Mouse (Mus musculus) midbrain, embryonic 15.5 days (tissue): ENCODE results near the gene Inpp5e. TPM values are rescaled to one million over a fixed set of nuclear protein-coding genes. Genes with fewer than 3 reads are reported as not detected.

Source experiments
- ATAC-seq: fragments of 200-750 bp; cut with Nextera tagmentation; replicated peaks from 2 replicates; pipeline ENCODE4 v1.8.0; 2017; ENCODE audit warnings: moderate TSS enrichment
- H3K27ac ChIP-seq: fragments of 300-500 bp; sonication (generic); 2 replicates; pipeline ENCODE4 v1.5.1; 2015; ENCODE audit warnings: mild to moderate bottlenecking, inconsistent platforms
- H3K27me3 ChIP-seq: fragments of 300-500 bp; sonication (generic); replicated peaks from 2 replicates; pipeline ENCODE4 v1.6.1; 2015; ENCODE audit warnings: inconsistent platforms
- H3K36me3 ChIP-seq: fragments of 300-500 bp; sonication (generic); replicated peaks from 2 replicates; pipeline ENCODE4 v1.6.1; 2015; ENCODE audit warnings: inconsistent platforms
- H3K4me1 ChIP-seq: fragments of 300-500 bp; sonication (generic); 2 replicates; pipeline ENCODE4 v1.6.1; 2015; ENCODE audit warnings: inconsistent platforms
- H3K4me2 ChIP-seq: fragments of 300-500 bp; sonication (generic); 2 replicates; pipeline ENCODE4 v1.6.1; 2015; ENCODE audit warnings: inconsistent platforms, mild to moderate bottlenecking, moderate library complexity
- H3K4me3 ChIP-seq: fragments of 300-500 bp; sonication (generic); 2 replicates; pipeline ENCODE4 v1.5.1; 2015; ENCODE audit warnings: mild to moderate bottlenecking, inconsistent platforms
- H3K9ac ChIP-seq: fragments of 300-500 bp; sonication (generic); 2 replicates; pipeline ENCODE4 v1.6.1; 2015; ENCODE audit warnings: mild to moderate bottlenecking, inconsistent platforms
- H3K9me3 ChIP-seq: fragments of 300-500 bp; sonication (generic); 2 replicates; pipeline ENCODE4 v1.6.1; 2016; ENCODE audit warnings: inconsistent platforms
- WGBS: fragments of 180-500 bp; shearing (Covaris S2); methylation state at CpG from one replicate; pipeline ENCODE4 v1.1.7; 2015; ENCODE audit warnings: mixed read lengths; 5-methylcytosine and 5-hydroxymethylcytosine counted together
- polyA plus RNA-seq: library from polyadenylated mRNA; unstranded; fragments of >200 nt; fragmentation: Nextera tagmentation; extraction: Ambion mirVana; gene quantifications from 2 replicates; pipeline ENCODE4 v1.2.1, GENCODE M21; 2015

Gene Inpp5e
- 27.7 and 28.6 TPM in 2 replicates for polyA plus RNA-seq

DNA sequence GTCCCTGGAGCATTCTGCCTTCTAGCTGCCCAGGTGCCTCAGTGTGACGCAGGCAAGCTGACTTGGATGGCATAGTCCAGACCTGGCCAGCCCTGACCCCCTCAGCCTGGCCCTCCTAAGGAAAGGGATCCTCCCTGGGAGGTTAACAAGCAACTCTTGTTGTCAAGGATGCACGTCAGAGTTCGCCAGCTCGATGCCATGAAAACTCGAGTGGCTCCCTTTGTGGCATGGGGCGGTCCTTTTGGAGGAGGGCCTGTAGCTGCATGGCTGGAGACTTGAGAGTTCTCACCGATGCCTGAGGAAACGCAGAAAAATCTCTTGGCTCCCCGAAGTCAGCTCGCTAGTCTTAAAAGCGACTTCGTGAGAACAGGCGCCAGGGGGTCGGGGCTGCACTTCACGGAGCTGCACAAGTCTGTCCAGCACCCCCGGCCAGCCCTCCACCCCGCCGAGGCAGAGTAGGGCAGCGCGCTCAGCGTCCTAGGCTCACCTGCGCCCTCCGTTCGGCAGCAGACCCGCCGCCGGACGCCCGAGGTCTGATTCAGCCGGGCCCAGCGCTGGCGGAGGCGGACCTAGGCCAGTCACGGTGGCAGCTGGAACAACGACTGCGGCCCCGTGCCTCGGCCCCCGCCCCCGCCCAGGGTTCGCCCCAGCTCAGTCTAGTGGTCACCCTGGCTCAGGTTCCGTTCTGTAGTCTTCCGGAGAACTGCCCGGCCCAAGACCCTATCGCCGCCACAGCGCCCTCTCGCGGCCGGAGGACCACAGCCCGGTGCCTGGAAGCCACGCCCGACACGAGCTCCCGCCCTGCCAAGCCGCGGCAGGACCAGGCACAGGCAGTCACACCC is at the start of gene Inpp5e:
TSS of gene Inpp5e (minus strand) at position 689 of the 842 bp plus-strand sequence.
- Histone ChIP-seq H3K4me1 (peaks cover 45% of the 10 kb centered on the region), H3K9me3 (no peaks in the 10 kb centered on the region), H3K9ac (peak within 1 kb of the TSS; percentile 93), H3K36me3 (peaks cover 35% of the 10 kb centered on the region; the same call in 1 of the 2 replicates), H3K4me2 (peak within 1 kb of the TSS; percentile 85), H3K27me3 (no peaks in the 10 kb centered on the region), H3K4me3 (peak within 1 kb of the TSS; percentile 94), H3K27ac (peak within 1 kb of the TSS; percentile 80)
- 0% methylated on average over 57 of the region's 57 CpGs for WGBS
- peak; percentile 95 for ATAC-seq

DNA sequence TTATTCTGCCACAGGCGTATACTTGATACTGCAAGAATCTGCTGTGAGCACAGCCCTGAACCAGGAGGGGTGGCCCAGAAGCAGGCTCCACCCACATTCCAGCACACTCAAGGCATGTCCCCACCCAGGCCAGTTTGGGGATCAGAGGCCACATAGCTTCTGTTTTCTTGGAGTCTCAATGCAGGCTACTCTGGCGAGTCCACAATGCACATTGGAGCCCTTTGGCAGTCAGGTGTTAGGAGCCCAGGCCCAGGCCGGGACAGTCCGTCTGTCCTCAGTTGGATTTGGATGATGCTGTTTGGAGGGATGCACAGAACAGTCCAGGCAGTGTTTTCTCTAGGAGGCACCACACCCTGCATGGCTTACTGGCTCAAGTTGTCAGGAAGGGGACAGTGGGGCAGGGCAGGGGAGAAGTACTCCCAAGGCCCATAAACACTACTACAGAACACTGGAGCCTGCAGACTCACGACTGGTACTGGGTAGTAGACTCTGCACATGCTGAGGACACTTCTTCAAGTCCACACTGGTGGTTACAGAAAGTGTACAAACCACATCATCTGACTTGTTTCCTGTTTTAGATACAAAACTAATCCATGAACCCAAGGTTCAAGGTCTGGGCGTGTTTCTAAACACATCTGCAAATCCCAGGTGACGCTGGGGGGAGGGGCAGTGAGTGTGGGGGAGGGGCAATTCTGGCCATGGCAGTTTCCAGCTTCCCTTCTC is 49.6 kb upstream of the Inpp5e start:
- no peaks in the 10 kb centered on the region for H3K36me3 ChIP-seq
- no peak overlapping the region for H3K4me3 ChIP-seq
- H3K4me1 ChIP-seq: peaks cover 2% of the 10 kb centered on the region; the same call in 1 of the 2 replicates
- no peaks in the 10 kb centered on the region for H3K9me3 ChIP-seq
- 42% methylated on average over 7 of the region's 7 CpGs for WGBS
- no peak overlapping the region for H3K27ac ChIP-seq
- no peak for ATAC-seq
- no peaks in the 10 kb centered on the region for H3K27me3 ChIP-seq
- H3K9ac ChIP-seq: no peak overlapping the region
- no peak overlapping the region for H3K4me2 ChIP-seq

DNA sequence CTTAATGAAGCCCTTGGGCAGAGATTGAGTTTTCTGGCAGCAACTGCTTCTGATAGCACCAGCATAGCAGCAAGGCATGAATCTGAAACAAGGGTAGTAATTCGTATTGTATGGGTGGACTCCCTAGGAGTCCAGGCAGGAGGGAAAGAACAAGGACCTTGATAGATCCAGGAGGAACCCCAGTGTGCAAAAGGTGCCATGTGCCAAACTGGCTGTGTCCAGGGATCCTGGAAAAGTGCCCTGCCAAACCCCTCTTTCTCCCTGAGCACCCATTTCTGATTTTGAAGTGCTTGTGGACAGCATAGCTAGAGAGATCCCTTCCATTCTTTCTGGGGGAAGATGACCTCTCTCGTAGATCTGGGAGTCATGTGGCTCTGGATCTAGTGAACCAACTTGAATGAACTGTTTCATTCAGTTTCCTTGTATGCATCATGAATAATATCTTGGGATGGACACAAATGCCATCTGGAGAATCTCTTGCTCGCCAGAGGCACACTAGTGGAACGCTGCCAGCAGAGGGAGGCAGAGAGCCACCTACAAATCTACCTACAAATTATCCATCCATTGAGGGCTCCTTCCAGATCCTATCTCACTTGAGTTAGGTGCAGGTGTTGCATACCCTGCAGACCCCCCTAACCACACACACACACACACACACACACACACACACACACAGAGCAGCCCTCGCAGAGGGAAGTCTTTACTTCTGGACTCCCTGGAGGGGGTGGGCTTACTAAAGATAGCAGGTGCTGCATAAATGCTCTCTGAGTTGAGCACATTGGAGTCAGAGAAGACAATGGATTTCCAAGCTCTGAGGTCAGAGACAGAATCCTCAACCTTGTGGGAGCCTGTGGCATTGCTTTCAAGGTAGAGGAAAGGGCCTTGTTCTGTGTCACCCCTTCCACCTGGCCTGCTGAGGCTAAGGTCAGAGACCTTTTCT is 40.4 kb upstream of the Inpp5e start:
- Histone ChIP-seq H3K27ac (no peak overlapping the region), H3K4me2 (no peak overlapping the region)

DNA sequence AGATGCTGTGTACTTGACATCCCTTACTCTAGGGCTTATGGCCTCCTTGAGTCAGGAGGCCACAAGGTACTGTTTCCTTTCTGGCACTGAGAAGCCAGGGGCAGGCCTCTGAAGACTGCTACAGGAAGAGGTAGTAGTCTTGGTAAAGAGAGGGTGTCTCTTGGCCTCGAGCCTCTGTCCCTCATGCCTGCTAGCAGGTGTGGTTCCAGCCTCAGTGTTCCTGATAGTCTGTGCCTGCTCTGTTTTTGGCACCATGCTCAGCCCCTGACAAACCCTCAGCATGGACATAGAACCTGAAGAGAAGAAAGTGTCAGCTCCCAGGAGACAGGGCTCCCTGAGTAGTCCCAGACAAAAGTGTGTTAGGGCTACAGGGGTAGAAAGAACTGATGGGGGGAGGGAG is 38.4 kb upstream of the Inpp5e start:
- no peak overlapping the region for H3K4me3 ChIP-seq
- H3K9ac ChIP-seq: no peak overlapping the region; the same call in 1 of the 2 replicates
- peaks cover 39% of the 10 kb centered on the region for H3K4me1 ChIP-seq
- no peaks in the 10 kb centered on the region for H3K9me3 ChIP-seq
- WGBS: 76% methylated on average over 1 of the region's 1 CpGs
- H3K36me3 ChIP-seq: no peaks in the 10 kb centered on the region
- no peaks in the 10 kb centered on the region for H3K27me3 ChIP-seq
- no peak for ATAC-seq
- no peak overlapping the region for H3K27ac ChIP-seq
- H3K4me2 ChIP-seq: no peak overlapping the region

More for the DNA sequence above, 40.4 kb upstream of the Inpp5e start:
- H3K9me3 ChIP-seq: no peaks in the 10 kb centered on the region
- no peaks in the 10 kb centered on the region for H3K27me3 ChIP-seq
- H3K4me3 ChIP-seq: no peak overlapping the region
- WGBS: 22% methylated on average over 5 of the region's 5 CpGs
- ATAC-seq: no peak
- no peak overlapping the region for H3K9ac ChIP-seq
- H3K36me3 ChIP-seq: no peaks in the 10 kb centered on the region
- peaks cover 22% of the 10 kb centered on the region for H3K4me1 ChIP-seq

DNA sequence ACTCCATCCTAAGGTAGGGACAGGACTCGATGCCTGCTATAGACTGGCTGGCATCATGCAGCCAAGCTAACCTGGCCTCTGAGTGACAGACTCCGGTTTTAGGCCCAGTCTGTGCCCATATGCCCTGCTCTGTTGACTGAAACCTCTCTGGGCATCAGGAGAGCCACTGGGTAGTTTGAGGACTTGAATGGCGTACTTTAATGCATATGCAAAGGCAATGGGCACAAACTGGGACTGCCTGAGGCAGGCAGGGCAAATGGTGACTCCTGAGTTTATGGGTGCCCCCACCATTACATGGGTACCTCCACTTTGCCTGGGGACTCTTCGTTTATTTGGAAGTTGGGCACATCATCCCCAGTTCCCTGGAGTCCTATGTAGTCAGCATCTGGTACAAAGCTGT is 37.7 kb upstream of the Inpp5e start:
- Histone ChIP-seq H3K27me3 (no peaks in the 10 kb centered on the region), H3K4me3 (peak overlapping the region; percentile 75), H3K9ac (peak overlapping the region; percentile 53), H3K4me2 (peak overlapping the region; percentile 68), H3K36me3 (no peaks in the 10 kb centered on the region), H3K27ac (no peak overlapping the region), H3K4me1 (peaks cover 39% of the 10 kb centered on the region), H3K9me3 (no peaks in the 10 kb centered on the region)
- ATAC-seq: no peak
- 76% methylated on average over 4 of the region's 4 CpGs for WGBS

DNA sequence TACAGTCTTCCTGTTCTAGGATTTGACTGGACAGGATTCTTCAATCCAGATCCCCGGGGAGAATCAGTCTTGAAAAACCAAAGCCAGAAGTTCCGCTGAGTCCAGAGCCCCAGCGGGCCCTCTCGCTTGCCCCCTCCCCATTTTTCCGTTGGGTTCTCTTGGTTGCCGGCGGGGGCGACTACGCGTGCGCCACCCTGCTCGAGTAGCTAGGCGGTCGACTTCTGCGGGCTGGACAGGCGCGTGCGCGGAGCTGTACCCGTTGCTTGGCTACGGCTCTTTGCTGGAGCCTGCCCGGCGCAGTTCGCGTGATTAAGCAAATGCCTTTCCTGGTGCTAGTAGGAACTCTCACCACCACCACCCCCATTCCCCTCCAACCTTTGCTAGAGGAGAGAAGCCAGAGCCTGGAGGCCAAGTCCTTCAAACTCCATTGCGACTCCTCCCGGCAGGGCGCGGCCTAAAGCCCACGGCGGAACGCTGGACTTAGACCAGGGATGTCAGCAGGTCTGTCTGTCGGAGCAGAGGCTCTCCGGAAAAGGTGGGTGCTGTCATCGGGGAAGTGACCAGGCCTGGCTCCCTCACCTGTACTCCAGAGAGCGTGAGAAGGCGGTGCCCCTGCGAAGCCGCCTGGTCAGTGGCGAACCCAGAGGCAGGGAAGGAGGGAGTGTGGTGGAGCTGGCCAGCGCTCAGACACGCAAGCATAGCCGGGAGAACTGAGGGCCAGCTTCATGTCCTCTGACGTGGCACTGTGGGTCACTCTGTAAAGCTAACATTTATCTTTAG is 36.9 kb upstream of the Inpp5e start:
- peak overlapping the region; percentile 68 for H3K4me2 ChIP-seq
- peaks cover 39% of the 10 kb centered on the region for H3K4me1 ChIP-seq
- H3K36me3 ChIP-seq: peaks cover 7% of the 10 kb centered on the region
- H3K4me3 ChIP-seq: peak overlapping the region; percentile 75
- no peaks in the 10 kb centered on the region for H3K9me3 ChIP-seq
- peak; percentile 93 for ATAC-seq
- peak overlapping the region; percentile 96 for H3K27ac ChIP-seq
- H3K27me3 ChIP-seq: no peaks in the 10 kb centered on the region
- peak overlapping the region; percentile 53 for H3K9ac ChIP-seq
- WGBS: under 1% methylated on average over 44 of the region's 44 CpGs

DNA sequence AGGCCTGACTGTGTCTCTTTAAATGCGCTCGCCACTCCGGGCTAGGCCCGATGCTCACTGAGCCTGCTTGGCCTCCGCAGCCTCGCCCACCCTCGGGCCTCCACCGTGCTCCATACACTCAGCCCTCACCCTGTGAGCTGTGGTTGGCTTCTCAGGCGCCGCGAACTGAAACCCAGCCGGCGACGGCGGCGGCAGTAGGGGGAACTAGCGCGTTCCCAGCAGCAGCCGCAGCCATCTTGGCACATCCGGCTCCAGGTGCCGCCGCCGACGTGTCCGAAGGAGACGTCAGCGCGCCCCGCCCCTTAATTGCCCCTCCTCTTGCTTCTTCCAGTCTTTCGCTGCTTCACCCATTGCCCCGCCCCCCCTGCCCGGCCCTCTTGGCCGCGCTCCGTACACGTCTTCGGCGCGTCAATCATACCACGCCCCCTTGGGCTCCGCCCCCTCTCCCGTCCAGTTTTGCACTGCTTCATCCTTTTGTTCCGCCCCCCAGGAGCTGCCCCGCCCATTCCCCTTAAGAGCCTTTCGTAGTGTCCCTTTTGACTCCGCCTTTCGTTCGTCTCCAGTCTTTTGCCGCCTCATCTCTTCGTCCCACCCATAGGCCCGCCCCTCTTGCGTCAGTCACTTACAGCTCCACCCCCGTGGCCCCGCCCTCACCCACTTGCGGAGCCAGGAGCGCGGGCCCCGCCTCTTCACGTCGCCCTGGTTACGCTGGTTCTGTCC is 36.1 kb upstream of the Inpp5e start, which contains the start of gene Sec16a:
TSS of gene Sec16a (minus strand) at position 271 of the 720 bp plus-strand sequence.
- peaks cover 39% of the 10 kb centered on the region for H3K4me1 ChIP-seq
- H3K36me3 ChIP-seq: peaks cover 11% of the 10 kb centered on the region
- H3K27me3 ChIP-seq: no peaks in the 10 kb centered on the region
- peak within 1 kb of the TSS; percentile 75 for H3K4me3 ChIP-seq
- H3K27ac ChIP-seq: peak within 1 kb of the TSS; percentile 96
- peak within 1 kb of the TSS; percentile 68 for H3K4me2 ChIP-seq
- peak; percentile 93 for ATAC-seq
- under 1% methylated on average over 61 of the region's 61 CpGs for WGBS
- no peaks in the 10 kb centered on the region for H3K9me3 ChIP-seq
- H3K9ac ChIP-seq: peak within 1 kb of the TSS; percentile 81

DNA sequence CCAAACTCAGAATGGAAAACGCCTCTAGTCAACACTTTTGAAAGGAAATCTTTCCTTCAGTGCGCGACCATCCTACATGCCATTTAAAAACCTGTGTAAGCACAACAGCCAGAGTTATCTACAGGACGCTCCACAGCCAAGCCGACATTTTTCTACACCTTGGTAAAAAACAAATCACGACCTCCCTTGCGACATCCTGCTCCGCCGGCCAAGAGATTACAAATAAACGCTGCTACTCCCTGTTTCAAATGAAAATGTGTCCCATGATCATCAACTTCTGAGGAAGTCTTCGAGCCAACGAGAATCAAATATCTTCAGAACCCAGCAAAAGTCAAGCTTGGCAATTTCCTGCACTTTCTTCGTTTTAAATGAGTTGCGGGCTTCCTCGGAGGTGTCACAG is 35.4 kb upstream of the Inpp5e start:
- Histone ChIP-seq H3K4me3 (peak overlapping the region; percentile 75), H3K27ac (peak overlapping the region; percentile 96), H3K27me3 (no peaks in the 10 kb centered on the region), H3K36me3 (peaks cover 16% of the 10 kb centered on the region), H3K9me3 (no peaks in the 10 kb centered on the region), H3K9ac (peak overlapping the region; percentile 81), H3K4me2 (peak overlapping the region; percentile 54), H3K4me1 (peaks cover 34% of the 10 kb centered on the region)
- WGBS: 5% methylated on average over 15 of the region's 15 CpGs
- no peak for ATAC-seq

DNA sequence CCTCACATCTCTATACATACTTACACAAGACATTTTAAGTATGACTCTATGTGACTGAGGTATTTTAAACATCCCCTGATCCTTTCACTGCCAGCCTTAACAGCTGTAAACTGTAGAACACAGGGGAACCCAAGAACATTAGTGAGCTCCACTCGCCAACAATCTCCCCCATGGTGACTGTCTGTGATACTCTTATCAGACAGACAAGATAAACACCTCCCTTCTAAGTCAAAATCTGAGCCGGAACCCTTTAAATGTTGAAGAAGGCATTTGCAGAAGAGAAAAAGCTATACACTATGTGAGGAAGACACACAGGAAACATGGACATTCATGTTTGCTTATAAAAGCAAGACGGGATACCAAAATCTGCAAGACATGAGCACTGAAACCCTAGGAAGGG is 34.9 kb upstream of the Inpp5e start:
- Histone ChIP-seq H3K36me3 (peaks cover 16% of the 10 kb centered on the region), H3K27ac (no peak overlapping the region), H3K9ac (peak overlapping the region; percentile 81), H3K4me2 (peak overlapping the region; percentile 54), H3K4me3 (peak overlapping the region; percentile 75), H3K9me3 (no peaks in the 10 kb centered on the region), H3K4me1 (peaks cover 34% of the 10 kb centered on the region), H3K27me3 (no peaks in the 10 kb centered on the region)
- ATAC-seq: no peak
- 58% methylated on average over 3 of the region's 3 CpGs for WGBS

DNA sequence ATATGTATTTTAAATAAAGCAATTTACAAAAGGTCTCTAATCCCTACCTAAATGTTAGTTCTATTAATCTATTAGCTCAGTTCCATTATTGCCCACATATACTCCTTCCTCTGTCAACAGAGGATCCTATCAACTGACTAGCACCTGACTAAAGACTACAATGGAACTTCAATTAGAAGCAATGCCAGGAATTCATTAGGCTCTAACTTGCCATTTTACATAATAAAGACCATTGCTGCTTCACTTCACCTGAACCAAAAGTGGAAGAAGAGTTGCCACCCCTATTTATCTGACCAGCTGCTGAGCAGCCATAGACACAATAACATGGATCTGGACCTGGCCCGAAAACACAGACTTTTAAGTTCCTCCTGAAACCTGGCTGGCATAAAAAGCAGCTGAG is 33.8 kb upstream of the Inpp5e start:
- Histone ChIP-seq H3K4me1 (peaks cover 37% of the 10 kb centered on the region), H3K27ac (no peak overlapping the region), H3K9ac (no peak overlapping the region), H3K27me3 (no peaks in the 10 kb centered on the region), H3K36me3 (peaks cover 22% of the 10 kb centered on the region), H3K9me3 (no peaks in the 10 kb centered on the region), H3K4me2 (no peak overlapping the region; the same call in 1 of the 2 replicates), H3K4me3 (no peak overlapping the region)
- ATAC-seq: no peak
- 76% methylated on average over 1 of the region's 1 CpGs for WGBS
